Mouse (Mus musculus) megakaryocyte progenitor cell, adult 5-6 weeks (primary cell): ENCODE measurements around the gene 4930451I11Rik. TPM values are rescaled to one million over a fixed set of nuclear protein-coding genes. Genes with fewer than 3 reads are reported as not detected.

Source experiments
- ATAC-seq: replicated peaks from 2 replicates; pipeline ENCODE4 v1.8.0; 2016; ENCODE audit warnings: mild to moderate bottlenecking, moderate TSS enrichment, inconsistent platforms; ENCODE audit not compliant: poor library complexity
- total RNA-seq, 2 experiments: library from RNA; stranded (forward) in 1 of 2; stranded (reverse) in 1 of 2; fragments of 157-497, 149-512 nt in 1 of 2; fragments of 200-1000 nt in 1 of 2; gene quantifications; 2 replicates each; pipeline versions ENCODE4 v1.2.3 to v1.2.4; 2015 to 2017

The 4930451I11Rik gene
- total RNA-seq, 2 experiments from 2014 or later: not detected

DNA sequence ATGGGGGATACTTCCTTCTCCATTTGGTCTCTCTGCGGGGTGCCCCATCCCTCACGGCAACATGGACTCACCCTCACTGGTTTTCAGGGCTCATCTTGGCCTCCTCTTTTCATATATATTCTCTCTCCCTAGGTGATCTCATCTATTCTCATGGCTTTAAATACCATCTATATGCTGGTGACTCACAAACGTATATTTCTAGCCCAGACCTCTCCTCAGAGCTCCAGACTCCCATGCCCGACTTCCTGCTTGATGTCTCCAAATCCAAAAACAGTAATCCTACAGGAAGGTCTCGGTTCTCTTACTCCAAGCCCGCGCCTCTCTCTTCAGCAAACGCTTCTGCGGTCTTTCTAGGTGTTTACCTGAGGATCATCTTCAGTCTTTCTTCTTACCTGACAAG, 11.8 kb upstream of the 4930451I11Rik start:
- ATAC-seq: no peak

DNA sequence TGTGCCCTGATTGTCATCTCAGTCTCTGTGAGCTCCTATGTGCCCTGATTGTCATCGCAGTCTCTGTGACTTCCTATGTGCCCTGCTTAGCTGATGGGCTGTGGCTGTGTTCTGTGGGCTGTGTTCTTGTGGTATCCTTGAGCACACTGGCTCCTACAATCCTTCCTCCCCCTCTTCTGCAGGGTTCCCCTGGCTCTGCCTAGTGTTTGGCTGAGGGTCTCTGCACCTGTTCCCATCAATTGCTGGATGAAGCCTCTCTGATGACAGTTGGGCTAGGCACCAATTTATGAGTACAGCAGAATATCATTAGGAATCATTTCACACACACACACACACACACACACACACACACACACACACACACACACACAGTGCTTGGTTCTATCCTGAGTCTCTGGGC, 1.9 kb upstream of the 4930451I11Rik start:
- no peak for ATAC-seq

DNA sequence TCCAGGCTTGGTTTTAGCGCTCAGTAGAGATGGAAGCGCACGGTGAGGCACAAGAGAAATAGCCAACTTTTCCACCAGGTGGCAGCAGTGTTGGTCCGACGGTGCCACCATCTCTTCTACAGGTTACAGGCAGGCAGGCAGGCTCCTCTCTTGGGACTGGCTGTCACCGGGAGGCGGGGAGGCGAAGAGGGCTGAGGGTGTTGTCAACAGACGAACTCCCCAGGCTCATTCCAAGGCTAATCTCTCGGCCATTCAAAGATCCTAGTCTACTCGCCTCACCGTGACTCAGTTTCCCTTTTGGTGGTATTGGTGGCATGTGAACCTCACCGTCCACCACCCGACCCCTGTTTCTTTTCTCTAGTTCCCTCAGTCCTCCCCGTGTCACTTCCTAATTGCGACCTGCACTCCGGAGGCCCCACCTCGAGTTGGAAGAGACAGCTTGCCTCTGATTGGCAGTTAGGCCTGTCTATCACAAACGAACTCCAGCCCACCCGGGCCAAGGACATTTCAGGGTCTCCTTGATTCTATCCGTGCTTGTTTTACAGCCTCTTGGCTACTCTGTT, 678 bp upstream of the 4930451I11Rik start:
- ATAC-seq: peak; percentile 96

DNA sequence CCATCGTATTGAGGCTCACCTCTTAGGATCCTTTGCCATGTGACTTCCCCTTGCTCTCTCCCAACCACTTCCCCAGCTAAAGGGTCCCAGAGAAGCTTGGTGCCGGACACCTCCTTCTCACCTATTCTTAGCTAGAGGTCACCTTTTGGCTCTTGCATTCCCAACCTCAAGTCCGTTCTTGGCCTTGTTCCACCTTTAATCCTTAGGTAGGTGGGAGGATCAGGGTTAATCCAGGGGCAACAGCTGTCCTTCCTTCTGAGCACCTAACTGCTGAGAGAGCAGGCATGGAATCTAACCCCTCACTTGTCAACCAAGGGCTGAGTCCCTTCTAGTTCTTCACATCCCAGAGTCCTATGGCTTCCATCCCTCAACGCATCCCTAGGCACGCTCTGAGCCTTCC, 5.5 kb downstream of the 4930451I11Rik start:
- ATAC-seq: no peak

DNA sequence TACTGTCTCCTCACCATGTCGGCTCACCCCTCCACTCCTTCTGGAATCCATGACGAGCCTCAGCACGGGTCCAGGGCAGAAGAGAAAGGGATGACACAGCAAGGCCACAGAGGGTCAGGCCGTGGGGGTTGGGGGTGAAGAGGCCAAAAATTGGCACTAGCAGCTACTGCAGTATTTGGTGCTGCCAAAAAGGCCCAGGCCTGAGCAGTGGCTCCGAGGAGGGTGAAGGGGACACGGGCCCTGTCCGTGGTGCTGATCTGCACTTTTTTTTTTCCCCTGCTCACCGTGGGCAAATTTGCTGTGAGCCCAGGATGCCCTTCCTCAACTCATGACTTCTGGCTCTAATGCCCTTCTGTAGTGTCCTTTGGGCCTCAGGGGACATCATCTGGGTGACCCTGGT, 6.0 kb downstream of the 4930451I11Rik start:
- ATAC-seq: peak; percentile 59

DNA sequence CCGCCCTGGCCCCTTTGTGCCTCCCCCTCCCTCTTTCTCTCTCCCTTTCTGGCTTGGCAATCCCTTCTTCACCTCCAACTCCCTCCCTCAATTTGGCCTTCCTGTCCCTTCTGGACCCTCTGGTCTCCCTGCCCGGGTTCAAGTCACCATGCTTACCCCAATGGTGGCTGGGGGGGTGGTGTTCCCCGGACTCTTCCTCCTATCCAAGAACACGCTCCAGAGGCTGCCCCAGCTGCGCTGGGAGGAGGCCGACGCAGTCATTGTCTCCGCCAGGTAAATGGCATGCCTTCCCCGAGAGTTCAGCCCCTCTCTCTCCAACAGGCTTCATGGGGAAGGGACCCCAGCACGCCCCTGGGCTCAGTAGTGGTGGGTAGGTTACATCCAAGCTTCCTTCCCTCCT, 7.5 kb downstream of the 4930451I11Rik start:
- no peak for ATAC-seq

DNA sequence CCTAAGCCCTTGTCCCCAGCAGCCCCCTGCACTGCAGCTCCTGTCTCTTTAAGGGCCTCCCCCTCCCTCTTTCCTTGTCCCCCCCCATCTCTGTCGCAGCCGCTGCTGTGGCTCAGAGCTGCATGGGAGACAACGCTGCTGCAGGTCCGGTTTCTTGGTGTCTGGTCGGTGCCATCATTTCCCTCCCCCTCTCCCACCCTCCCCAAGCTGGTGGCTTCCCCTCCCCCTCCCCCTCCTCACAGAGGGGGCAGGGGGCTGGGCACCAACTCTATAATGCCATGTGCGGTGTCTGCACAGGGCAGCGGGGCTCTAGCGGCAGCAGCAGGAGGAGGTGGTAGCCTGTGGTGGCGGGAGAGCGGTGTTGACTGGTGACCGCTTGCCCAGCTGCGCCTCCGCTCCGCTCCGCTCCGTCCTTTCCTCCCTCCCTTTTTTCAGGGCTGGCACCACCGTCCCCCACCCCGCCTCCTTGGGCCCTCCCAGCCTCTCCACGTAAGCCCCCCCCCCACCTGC, 8.2 kb downstream of the 4930451I11Rik start:
- no peak for ATAC-seq

DNA sequence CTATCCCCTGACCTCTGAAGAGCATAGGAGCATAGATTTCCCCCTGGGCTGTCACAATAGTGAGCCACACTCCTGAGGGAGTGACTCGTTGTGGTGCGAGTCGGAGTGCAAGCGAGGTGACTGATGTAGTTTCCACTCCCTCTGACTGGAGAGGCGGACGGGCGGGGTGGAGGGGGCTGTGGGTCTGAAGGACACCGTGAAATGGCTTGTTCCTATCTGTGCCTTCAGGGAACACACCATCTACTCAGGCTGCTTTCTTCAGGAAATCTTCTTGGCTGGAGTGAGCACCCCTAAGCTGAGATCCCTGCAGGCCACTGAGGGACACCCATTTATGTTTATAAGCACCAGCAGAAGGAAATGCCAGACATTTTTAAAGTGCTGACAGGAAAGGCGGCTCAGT, 8.7 kb downstream of the 4930451I11Rik start:
- ATAC-seq: no peak

DNA sequence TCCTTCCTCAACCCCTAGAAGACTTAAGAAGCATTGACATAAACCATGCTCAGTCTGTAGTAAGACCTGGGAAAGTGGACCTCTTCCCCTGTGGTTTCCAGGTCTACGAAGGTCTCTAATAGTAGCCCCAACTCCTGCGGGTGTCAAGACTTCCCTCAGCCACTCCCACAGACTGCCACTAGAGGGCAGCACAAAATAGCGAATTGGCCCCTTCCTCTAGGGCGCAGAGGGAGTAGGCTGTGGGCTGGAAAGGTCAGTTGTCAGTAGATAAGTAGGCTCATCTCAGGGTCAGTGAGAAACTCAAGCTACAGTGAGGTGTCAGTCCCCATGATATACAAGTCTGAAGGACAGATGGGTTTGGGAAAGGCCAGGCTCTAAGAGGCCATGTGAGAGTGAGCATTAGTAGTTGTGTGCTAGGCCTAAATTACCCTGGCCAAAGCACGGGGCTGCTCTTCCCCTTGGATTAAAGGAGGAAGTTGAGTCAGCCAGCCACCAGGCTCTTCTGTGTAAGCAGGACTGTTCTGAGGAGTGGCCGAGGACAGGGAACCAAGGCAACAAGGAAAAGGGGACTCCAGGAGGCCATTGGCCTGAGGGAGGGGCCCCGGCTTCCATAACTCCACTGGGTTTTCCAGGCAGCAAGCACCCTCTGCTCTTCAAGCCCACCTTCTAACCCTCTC, 9.5 kb downstream of the 4930451I11Rik start:
- ATAC-seq: peak; percentile 93

DNA sequence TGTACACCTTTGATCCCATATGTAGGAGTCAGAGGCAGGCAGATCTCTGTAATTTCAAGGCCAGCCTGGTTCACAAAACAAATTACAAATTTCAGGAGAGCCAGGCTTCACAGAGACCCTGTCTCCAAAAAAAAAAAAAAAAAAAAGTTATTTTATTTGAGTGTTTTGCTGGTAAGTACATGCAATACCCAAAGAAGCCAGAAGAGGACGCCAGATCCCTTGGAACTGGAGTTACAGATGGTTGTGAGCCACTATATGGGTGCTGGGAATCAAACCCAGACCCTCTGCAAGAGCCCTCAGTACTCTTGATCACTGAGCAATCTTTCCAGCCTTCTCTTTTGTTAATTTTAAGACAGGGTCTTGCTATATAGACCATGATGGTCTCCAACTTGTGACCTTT, 12.6 kb downstream of the 4930451I11Rik start:
- no peak for ATAC-seq

DNA sequence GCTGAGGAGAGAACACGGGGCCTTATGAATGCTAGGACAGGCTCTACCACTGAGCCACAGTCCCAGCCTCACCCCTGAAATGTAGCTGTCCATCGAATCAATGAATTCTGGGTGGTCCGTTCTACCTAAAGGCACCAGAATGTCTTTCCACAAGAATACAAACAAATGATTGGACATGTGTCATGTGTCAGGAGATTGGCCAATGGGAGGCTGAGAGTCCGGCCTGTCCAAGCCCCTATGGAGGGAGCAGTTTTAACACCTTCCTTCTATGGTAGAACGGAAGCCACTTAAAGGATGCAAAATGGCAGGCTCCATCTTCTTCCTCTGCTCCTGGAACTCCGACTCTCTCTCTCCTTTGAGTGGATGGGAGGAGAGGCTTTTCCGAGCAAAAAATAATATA, 13.8 kb downstream of the 4930451I11Rik start:
- no peak for ATAC-seq

DNA sequence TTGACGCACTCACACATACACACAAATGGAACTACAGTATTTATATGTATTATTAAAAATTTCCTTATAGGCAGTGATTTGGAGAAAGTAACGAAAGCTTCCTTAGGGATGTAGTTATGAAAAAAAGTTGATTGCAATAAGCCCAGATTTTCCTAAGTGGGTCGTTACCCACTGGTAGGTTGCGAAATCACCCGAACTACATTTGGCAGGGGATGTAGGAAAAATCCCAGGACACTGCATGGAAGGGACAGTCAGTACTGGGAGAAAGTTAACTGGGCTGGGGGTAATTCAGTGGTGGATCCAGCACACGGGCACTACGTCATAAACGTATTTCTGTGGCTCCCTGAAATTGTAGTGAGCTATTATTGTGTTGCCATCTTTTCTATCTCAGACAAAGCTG, 14.9 kb downstream of the 4930451I11Rik start:
- ATAC-seq: no peak

DNA sequence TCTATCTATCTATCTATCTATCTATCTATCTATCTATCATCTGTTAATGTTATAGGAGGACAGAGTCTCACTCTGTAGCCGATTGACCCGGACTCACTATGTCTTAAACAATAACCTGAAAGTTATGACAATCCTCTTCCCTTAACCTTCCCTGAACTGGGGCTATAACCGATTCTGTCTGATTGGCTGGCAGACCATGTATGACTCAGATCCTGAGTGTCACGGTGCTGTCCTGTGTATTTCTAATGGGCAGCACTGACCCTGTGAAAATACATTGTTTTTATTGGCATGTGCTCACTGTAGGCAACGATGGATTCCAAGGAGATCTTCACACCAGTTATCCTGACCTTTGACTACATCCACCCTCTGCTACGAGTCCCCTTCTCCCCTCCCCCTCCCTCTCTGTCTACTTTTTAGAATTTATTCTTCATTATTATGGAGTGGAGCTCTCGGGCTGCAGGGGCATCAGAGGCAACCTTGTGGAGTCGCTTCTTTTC, 15.7 kb downstream of the 4930451I11Rik start:
- no peak for ATAC-seq

DNA sequence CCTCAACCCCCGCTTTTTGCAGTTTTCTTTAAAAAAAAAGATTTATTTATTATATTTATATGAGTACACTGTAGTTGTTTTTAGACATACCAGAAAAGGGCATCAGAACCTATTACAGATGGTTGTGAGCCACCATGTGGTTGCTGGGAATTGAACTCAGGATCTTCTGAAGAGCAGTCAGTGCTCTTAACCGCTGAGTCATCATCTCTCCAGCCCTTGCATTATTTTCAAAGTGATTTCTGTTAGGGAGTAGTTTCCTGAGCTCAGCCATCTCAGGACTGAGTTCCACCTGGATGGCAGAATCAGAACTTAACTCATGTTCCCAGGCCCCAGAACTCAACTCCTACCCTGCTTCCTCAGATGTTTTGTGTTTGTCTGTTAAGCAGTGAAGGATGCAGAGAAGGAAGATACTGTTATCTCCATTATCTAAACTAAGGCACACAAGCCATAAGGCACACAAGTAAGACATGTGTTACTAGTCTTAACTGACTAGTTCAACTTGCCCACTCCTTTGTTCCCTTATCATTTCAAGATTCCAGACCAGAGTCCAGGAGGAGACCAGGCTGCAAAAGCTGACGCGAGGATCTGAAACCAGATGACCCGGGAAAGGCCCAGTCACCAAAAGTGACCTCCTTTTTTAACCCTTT, 21.6 kb downstream of the 4930451I11Rik start:
- ATAC-seq: no peak; the same call in 1 of the 2 replicates

DNA sequence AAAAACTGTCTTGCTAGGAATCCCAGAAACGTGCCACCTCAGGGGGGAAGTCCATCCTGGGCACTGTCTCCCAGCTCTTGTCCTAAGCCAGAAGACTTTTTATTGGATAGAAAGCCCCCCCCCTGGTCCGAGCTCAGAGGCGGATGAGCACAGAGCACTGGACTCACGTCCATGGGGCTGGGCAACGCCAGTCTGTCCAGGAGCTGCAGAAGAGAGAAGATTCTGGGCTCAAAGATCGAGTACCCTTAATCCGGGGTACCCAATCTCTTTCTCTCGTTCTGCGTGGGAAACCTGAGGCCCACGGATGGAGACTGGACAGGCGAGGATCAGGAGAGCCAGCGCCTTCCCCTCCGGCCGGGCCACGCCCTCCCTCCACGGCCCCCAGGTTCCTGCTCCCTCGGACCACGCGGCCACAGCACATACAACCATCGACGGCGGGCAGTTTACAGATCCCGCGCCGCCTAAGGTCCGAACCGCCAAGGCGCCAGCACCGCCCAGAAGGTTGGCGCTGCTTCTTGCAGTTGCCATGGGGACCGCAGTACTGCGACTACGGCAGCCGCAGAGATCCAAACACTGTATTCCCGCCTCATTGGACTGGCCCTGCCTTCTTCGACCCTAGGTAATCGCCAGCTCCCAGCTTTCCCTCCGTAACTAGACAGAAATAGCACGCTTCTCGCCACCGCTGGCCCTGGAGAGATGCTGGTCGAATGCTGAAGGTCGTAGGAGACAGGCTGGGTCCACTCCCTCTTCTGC, 22.6 kb downstream of the 4930451I11Rik start:
- ATAC-seq: peak; percentile 96

DNA sequence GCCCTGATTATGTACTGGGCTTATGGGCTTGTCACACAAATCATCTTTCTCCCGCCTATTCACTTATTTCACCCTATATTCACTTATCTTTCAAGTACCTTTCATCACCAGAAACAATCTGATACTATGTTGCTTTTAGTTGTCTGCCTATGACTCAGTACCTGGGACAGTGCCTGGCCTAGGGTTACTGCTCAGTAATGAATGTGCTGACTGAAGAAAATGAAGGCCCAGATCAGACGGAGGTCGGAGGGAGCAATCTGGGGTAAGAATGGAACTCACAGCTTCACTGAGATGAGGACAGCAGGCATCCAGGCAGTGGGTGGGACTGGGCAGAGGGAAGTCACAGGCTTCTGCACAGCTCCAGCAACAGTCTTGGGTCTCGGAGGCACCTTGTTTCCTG, 24.0 kb downstream of the 4930451I11Rik start:
- ATAC-seq: no peak

DNA sequence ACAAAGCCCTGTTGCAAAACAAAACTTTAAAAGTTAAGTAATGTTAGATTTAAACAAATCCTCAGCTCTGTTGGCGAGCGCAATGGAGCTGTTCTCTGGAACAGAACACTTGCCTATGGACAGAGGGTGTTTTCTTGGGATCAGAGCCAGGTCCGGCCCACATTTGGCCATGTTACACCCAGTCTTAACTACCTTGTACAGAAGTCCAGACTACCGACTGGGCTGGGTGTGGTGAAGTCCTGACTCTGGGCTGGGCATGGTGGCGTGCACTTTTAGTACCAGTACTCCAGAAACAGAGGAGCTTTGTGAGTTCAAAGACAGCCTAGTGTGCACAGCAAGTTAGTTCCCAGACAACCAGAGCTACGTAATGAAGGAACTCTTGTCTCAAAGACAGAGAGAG, 24.5 kb downstream of the 4930451I11Rik start:
- ATAC-seq: no peak

DNA sequence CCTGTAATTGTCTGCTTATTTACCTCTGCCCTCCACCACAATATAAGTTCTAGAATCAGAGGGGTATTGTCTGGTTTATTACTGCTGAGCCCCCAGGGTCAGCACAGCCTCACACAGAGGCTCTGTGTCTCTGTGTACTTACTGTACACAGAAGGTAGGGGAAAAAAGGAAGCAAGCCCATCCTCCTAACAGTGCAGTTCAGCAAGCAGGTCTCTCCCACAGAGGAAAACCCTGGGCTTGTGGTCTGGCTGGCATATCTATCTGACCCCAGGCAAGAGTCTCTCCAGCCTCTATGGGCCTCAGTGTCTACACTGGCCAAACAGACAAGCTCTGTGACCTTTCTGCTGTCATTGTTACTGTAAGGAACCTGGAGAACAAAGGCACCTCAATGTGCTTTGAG, 27.7 kb downstream of the 4930451I11Rik start:
- ATAC-seq: no peak

DNA sequence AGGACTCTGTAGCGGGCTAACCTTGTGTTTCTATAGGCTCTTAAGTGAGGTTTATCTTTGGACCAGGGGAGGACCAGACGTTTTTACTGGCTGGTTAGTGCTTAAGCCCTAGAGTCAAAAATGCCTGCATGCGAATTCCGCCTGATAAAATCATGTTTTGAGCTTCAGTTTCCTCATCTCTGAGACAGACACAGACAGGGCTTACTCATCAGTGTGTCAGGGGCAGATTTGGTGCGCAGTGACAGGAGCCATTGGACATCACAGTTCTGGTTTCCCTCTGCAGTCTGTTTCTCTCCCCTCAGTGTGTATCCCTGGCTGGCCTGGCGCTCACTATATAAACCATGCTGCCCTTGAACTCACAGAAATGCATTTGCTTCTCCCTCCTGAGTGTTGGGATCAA, 28.3 kb downstream of the 4930451I11Rik start:
- no peak for ATAC-seq

DNA sequence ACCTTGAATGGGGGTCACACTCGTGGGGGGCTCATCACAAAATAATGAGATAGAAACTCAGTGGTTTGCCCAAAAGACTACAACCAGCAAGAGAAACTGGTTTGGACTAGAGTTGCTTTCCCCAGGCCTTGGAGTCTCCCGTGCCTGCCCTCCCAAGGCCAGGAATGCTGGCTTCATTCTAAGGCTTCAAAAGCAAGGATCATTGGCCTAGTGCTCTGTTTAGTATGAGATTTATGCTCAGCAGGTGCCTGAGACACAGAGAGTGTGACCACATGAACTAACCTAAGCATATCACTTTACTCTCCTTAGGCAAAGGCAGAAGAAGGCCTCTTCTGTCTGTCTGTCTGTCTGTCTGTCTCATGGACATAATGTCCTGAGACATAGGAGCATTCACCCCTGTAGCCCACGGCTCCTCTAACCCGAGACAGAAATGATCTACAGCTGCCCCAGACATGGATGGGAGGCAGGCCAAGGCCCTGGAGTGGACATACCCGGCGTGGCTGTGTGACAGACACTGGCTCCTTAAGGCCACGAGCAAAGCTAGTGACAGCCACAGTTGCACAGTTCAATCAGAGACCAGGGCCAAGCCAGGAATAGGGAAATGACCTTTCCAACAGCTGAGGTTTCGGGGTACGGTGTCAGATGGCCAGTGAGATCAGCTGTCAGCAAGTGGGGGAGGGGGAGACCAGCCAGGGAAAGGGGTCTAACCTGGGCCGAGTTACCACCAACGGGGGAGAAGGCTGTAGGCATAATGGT, 29.1 kb downstream of the 4930451I11Rik start:
- ATAC-seq: no peak

DNA sequence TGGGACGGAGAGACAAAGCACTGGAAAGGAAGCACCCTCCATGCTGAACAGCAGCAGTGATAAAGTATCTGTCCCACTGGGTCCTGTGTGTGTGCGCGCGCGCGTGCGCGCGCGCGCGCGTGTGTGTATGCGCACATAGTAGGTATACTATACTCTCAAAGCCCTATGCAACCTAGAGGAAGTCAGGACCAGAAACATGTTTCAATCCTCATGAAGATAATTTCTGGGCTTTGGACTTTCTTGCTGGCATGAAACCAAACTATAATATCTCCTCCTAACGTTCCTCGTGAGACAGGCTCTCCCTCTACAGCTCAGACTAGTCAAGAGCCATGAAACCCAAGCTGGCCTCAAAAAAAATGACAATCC, 30.4 kb downstream of the 4930451I11Rik start:
- no peak for ATAC-seq
